Mouse (Mus musculus): Measurements from ENCODE around the gene Ralgapa2.

DNA sequence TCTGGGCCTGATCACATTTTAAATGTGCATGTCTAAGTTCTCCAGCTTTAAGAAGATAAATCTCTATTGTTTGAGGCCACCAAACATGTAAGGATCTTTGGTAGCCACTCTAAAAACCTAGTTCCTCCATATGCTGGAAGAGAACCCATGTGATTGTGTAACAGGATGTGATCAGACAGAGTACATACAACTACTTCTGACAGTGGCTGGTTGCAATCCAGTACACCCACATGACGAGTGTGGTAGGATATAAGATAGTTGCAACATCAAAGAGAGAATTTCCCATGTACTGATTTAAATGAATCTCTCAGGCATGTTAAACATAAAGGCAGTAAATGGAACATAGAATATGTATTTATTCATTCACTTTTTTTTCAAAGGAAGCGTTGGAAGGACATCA lies 4.8 kb upstream of the Ralgapa2 start:
- TF ChIP-seq CTCF (IDR thresholded peaks at IDR 0.05; ENCODE audit: borderline replicate concordance, extremely low read depth, insufficient read depth, insufficient read length) (no peak), POLR2A (IDR thresholded peaks at IDR 0.05; ENCODE audit: borderline replicate concordance, extremely low read depth, insufficient read depth, insufficient read length, poor library complexity, severe bottlenecking) (no peak)
